Mouse (Mus musculus) CH12.LX (cell line): ENCODE data around the gene Tmprss11e. TPM values are rescaled to one million over a fixed set of nuclear protein-coding genes. Genes with fewer than 3 reads are reported as not detected.

Experiments used
- DNase-seq: peaks from one replicate; pipeline ENCODE4 v3.0.0-alpha.2; 2013; ENCODE audit errors: extremely low read depth
- H3K27ac ChIP-seq: 2 replicates; pipeline ENCODE4 v1.5.1; 2012; ENCODE audit warnings: low read depth, mild to moderate bottlenecking, control low read depth, moderate library complexity; ENCODE audit not compliant: insufficient read depth
- H3K27me3 ChIP-seq: replicated peaks from 2 replicates; pipeline ENCODE3; 2012; ENCODE audit warnings: inconsistent platforms
- H3K36me3 ChIP-seq, 2 experiments: replicated peaks in 1 of 2; 2 replicates each; pipeline versions ENCODE3 to v1.6.1; 2012; ENCODE audit warnings: inconsistent platforms in 1 of 2, low read length in 1 of 2, mild to moderate bottlenecking in 1 of 2, mixed read lengths in 1 of 2, moderate library complexity in 1 of 2; ENCODE audit not compliant: control insufficient read depth in 1 of 2, insufficient read depth in 1 of 2
- H3K4me1 ChIP-seq, 2 experiments: 2 replicates each; pipeline ENCODE4 v1.6.1; 2012; ENCODE audit warnings: inconsistent platforms in 1 of 2, moderate library complexity in 1 of 2; ENCODE audit not compliant: insufficient read depth in 2 of 2, control insufficient read depth in 1 of 2
- H3K4me2 ChIP-seq: 2 replicates; pipeline ENCODE4 v1.6.1; 2012; ENCODE audit warnings: low read depth, mild to moderate bottlenecking, control low read depth; ENCODE audit not compliant: poor library complexity, insufficient read depth, severe bottlenecking
- H3K4me3 ChIP-seq, 3 experiments: fragments of 150-350 bp in 1 of 3; sonication (generic) in 1 of 3; replicated peaks in 1 of 3; 2 replicates each; pipeline versions ENCODE3 to v1.5.1; 2011 to 2012; ENCODE audit warnings: low read depth in 2 of 3, low read length in 2 of 3, mild to moderate bottlenecking in 2 of 3, moderate library complexity in 2 of 3, control low read depth in 1 of 3, improper control_type of control experiment in 1 of 3, inconsistent platforms in 1 of 3, mixed read lengths in 1 of 3; ENCODE audit not compliant: poor library complexity in 1 of 3
- H3K79me2 ChIP-seq: replicated peaks from 2 replicates; pipeline ENCODE4 v1.6.1; 2012; ENCODE audit warnings: mild to moderate bottlenecking, moderate library complexity; ENCODE audit not compliant: control insufficient read depth, poor library complexity, insufficient read depth, severe bottlenecking; ENCODE audit errors: extremely low read depth
- H3K9ac ChIP-seq: 2 replicates; pipeline ENCODE4 v1.6.1; 2012; ENCODE audit warnings: low read depth, mild to moderate bottlenecking, control low read depth, moderate library complexity; ENCODE audit not compliant: insufficient read depth
- H3K9me3 ChIP-seq: replicated peaks from 2 replicates; pipeline ENCODE3; 2012; ENCODE audit warnings: low read length, inconsistent platforms, mixed read lengths
- CHD1 ChIP-seq: IDR thresholded peaks from 2 replicates; pipeline ENCODE4 v1.6.1; 2012; ENCODE audit warnings: low read depth, low read length, improper control_type of control experiment, inconsistent platforms
- CHD2 ChIP-seq: IDR thresholded peaks from 2 replicates; pipeline ENCODE4 v1.6.1; 2011; ENCODE audit warnings: low read length, improper control_type of control experiment
- CTCF ChIP-seq, 2 experiments: IDR thresholded peaks in 1 of 2; conservative IDR thresholded peaks in 1 of 2; 2 replicates each; pipeline ENCODE4 v1.5.1; 2011 to 2012; ENCODE audit warnings: low read depth in 2 of 2, low read length in 2 of 2, improper control_type of control experiment in 1 of 2, inconsistent platforms in 1 of 2, mild to moderate bottlenecking in 1 of 2, moderate library complexity in 1 of 2
- E2F4 ChIP-seq: IDR thresholded peaks from 2 replicates; pipeline ENCODE4 v1.6.1; 2011; ENCODE audit warnings: low read depth, low read length, improper control_type of control experiment; ENCODE audit not compliant: insufficient replicate concordance
- ELF1 ChIP-seq: IDR thresholded peaks from 2 replicates; pipeline ENCODE4 v1.6.1; 2014; ENCODE audit warnings: low read depth, mild to moderate bottlenecking, inconsistent platforms, low read length, improper control_type of control experiment
- EP300 ChIP-seq: IDR thresholded peaks from 2 replicates; pipeline ENCODE4 v1.6.1; 2011; ENCODE audit warnings: low read length, improper control_type of control experiment
- HCFC1 ChIP-seq: IDR thresholded peaks from 2 replicates; pipeline ENCODE4 v1.6.1; 2012; ENCODE audit warnings: low read depth, mild to moderate bottlenecking, inconsistent platforms, low read length, improper control_type of control experiment
- IRF4 ChIP-seq: IDR thresholded peaks from 2 replicates; pipeline ENCODE4 v1.6.1; 2014; ENCODE audit warnings: low read depth, mild to moderate bottlenecking, inconsistent platforms, low read length, improper control_type of control experiment
- JUN ChIP-seq: IDR thresholded peaks from 2 replicates; pipeline ENCODE4 v1.6.1; 2011; ENCODE audit warnings: low read depth, mild to moderate bottlenecking, low read length, improper control_type of control experiment, moderate library complexity; ENCODE audit not compliant: insufficient read depth
- MAFK ChIP-seq: IDR thresholded peaks from 2 replicates; pipeline ENCODE4 v1.6.1; 2011; ENCODE audit warnings: low read length, improper control_type of control experiment; ENCODE audit not compliant: insufficient replicate concordance
- MAZ ChIP-seq: IDR thresholded peaks from 2 replicates; pipeline ENCODE4 v1.6.1; 2012; ENCODE audit warnings: low read depth, mild to moderate bottlenecking, inconsistent platforms, low read length, improper control_type of control experiment, moderate library complexity
- MEF2A ChIP-seq: IDR thresholded peaks from 2 replicates; pipeline ENCODE4 v1.6.1; 2014; ENCODE audit warnings: low read depth, mild to moderate bottlenecking, inconsistent platforms, low read length, improper control_type of control experiment, borderline replicate concordance
- MXI1 ChIP-seq: IDR thresholded peaks from 2 replicates; pipeline ENCODE4 v1.6.1; 2011; ENCODE audit warnings: mild to moderate bottlenecking, low read depth, low read length, improper control_type of control experiment
- NELFE ChIP-seq: IDR thresholded peaks from 2 replicates; pipeline ENCODE4 v1.6.1; 2011; ENCODE audit warnings: low read depth, low read length, improper control_type of control experiment
- NRF1 ChIP-seq: IDR thresholded peaks from 2 replicates; pipeline ENCODE4 v1.6.1; 2014; ENCODE audit warnings: low read depth, mild to moderate bottlenecking, inconsistent platforms, low read length, improper control_type of control experiment, moderate library complexity
- POLR2A ChIP-seq: IDR thresholded peaks from 2 replicates; pipeline ENCODE4 v1.6.1; 2011; ENCODE audit warnings: low read depth, mild to moderate bottlenecking, improper control_type of control experiment, low read length
- POLR2AphosphoS2 ChIP-seq: IDR thresholded peaks from 2 replicates; pipeline ENCODE4 v1.6.1; 2011; ENCODE audit warnings: low read depth, low read length, improper control_type of control experiment
- SIN3A ChIP-seq: IDR thresholded peaks from 2 replicates; pipeline ENCODE4 v1.6.1; 2012; ENCODE audit warnings: low read length, improper control_type of control experiment, inconsistent platforms
- SMC3 ChIP-seq: IDR thresholded peaks from 2 replicates; pipeline ENCODE4 v1.6.1; 2011; ENCODE audit warnings: low read depth, low read length, improper control_type of control experiment
- TBP ChIP-seq: conservative IDR thresholded peaks from 2 replicates; pipeline ENCODE4 v1.6.1; 2011; ENCODE audit warnings: low read depth, low read length, improper control_type of control experiment
- TCF12 ChIP-seq: IDR thresholded peaks from 2 replicates; pipeline ENCODE4 v1.6.1; 2014; ENCODE audit warnings: low read depth, mild to moderate bottlenecking, inconsistent platforms, low read length, improper control_type of control experiment
- UBTF ChIP-seq: IDR thresholded peaks from 2 replicates; pipeline ENCODE4 v1.6.1; 2012; ENCODE audit warnings: low read depth, mild to moderate bottlenecking, inconsistent platforms, low read length, improper control_type of control experiment, moderate library complexity
- ZC3H11A ChIP-seq: IDR thresholded peaks from 2 replicates; pipeline ENCODE4 v1.6.1; 2012; ENCODE audit warnings: low read depth, mild to moderate bottlenecking, inconsistent platforms, low read length, improper control_type of control experiment
- ZMIZ1 ChIP-seq: IDR thresholded peaks from 2 replicates; pipeline ENCODE4 v1.6.1; 2012; ENCODE audit warnings: low read depth, mild to moderate bottlenecking, inconsistent platforms, low read length, improper control_type of control experiment
- ZNF384 ChIP-seq: IDR thresholded peaks from 2 replicates; pipeline ENCODE4 v1.6.1; 2012; ENCODE audit warnings: low read depth, low read length, improper control_type of control experiment, inconsistent platforms
- dilution Hi-C: fragments of 300-500 bp; cut with MboI; formaldehyde crosslinking; loops from 2 replicates; pipeline ENCODE4 v1.14.3; 2020; ENCODE audit warnings: low sequenced_read_pairs; ENCODE audit not compliant: extremely low pct_unique_long_range_greater_than_20kb, extremely low pct_ligation_motif_present
- in situ Hi-C: fragments of 300-500 bp; cut with MboI; formaldehyde crosslinking; loops from 3 replicates; pipeline ENCODE4 v1.14.3; 2019; ENCODE audit warnings: low sequenced_read_pairs, low pct_ligation_motif_present, low pct_unique_long_range_greater_than_20kb, mixed read lengths
- polyA plus RNA-seq: library from polyadenylated mRNA; unstranded; fragments of >175 nt; gene quantifications from 2 replicates; pipeline ENCODE4 v1.2.1, GENCODE M21; 2012; ENCODE audit warnings: low read depth; ENCODE audit not compliant: insufficient read length
- total RNA-seq, 2 experiments: library from RNA; depleted of rRNA; stranded (reverse); fragments of 300-350 nt in 1 of 2; fragments of >200 nt in 1 of 2; gene quantifications; 2 replicates each; pipeline ENCODE4 v1.2.3; 2012 to 2014

Tmprss11e gene
- total and polyA plus RNA-seq, 3 experiments, result not detected

DNA sequence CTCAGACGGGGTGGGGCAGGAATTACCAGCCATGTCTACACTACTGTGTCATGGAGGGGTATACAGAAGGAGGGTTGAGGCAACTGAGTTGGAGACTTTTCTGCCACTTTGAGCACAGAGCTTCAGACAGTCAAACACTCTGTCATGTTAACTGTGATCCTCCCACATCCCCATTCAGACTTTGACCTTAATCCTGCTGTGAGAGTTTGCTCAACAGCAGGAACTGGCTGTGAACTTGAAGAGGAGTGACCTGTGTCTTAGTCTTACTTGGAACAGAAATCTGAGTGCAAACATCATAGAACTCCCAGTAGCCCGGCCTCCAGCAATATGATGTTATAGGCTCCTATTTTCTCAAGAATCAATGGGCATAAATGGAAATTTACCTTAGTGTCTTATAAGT, 9.8 kb downstream of the Tmprss11e start:
- Histone ChIP-seq H3K36me3 (no peaks in the 10 kb centered on the region), H3K9me3 (no peaks in the 10 kb centered on the region), H3K27me3 (no peaks in the 10 kb centered on the region), H3K4me1 (peaks cover 0 to 11% of the 10 kb centered on the region in 2 experiments; a peak in 2 of 4 replicates), H3K27ac (no peak overlapping the region), H3K4me3 (no peak overlapping the region), H3K79me2 (no peaks in the 10 kb centered on the region), H3K4me2 (no peak overlapping the region), H3K9ac (no peak overlapping the region)
- no peak for TF ChIP-seq UBTF
- TF ChIP-seq CTCF (conservative IDR thresholded peaks at IDR 0.05 in 1 of 2, IDR thresholded peaks at IDR 0.05 in 1 of 2; ENCODE audit: low read depth in 2 of 2, low read length in 2 of 2), result no peak
- TF ChIP-seq POLR2AphosphoS2, result no peak
- TF ChIP-seq SMC3, result no peak
- no peak for TF ChIP-seq ZNF384
- TF ChIP-seq MAFK, result no peak
- no peak for TF ChIP-seq ELF1
- TF ChIP-seq EP300, result no peak
- no peak for TF ChIP-seq ZC3H11A
- TF ChIP-seq HCFC1, result no peak
- no peak for TF ChIP-seq IRF4
- no peak for TF ChIP-seq TBP
- TF ChIP-seq SIN3A, result no peak
- no peak for TF ChIP-seq MEF2A
- no peak for TF ChIP-seq NELFE
- TF ChIP-seq MXI1, result no peak
- no peak for TF ChIP-seq MAZ
- TF ChIP-seq ZMIZ1, result no peak
- dilution Hi-C loops, result no loop called here
- in situ Hi-C loops, result no loop called here
- no peak for DNase-seq

DNA sequence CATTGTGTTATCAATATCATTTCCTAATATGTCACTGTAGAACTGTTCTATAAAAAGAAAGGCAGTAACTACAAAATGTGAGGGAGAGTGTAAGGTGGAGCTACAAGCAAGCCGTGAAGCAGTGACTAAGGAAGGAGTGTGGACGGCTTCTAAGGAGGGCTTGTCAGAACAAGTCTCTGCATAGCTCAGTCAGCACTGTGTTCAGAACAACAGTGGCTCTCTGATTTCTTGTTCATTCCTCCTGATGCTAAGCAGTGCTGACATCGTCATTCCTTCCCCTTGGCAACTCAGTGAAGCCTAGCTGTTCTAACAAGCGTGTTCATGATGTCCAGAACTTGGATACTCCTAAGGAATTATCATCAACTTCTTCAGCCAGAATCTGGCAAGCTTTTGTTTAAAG, 15.0 kb downstream of the Tmprss11e start:
- Histone ChIP-seq H3K79me2 (no peaks in the 10 kb centered on the region), H3K27me3 (no peaks in the 10 kb centered on the region), H3K9me3 (no peaks in the 10 kb centered on the region), H3K4me2 (peak overlapping the region; percentile 67; the same call in 1 of the 2 replicates), H3K27ac (peak overlapping the region; percentile 32; the same call in 1 of the 2 replicates), H3K4me3 (no peak overlapping the region), H3K9ac (no peak overlapping the region), H3K36me3 (no peaks in the 10 kb centered on the region), H3K4me1 (peaks cover 3 to 6% of the 10 kb centered on the region in 2 experiments)
- peak; percentile 21 for DNase-seq
- TF ChIP-seq POLR2A, result no peak
- TF ChIP-seq NELFE, result no peak
- TF ChIP-seq NRF1, result no peak
- TF ChIP-seq HCFC1, result no peak
- no peak for TF ChIP-seq IRF4
- no peak for TF ChIP-seq TCF12
- 0 out of 2 replicates have a peak, but pooled peaks have one; percentile 77 for TF ChIP-seq CHD1
- TF ChIP-seq MAZ, result no peak
- TF ChIP-seq CHD2, result no peak
- no peak for TF ChIP-seq POLR2AphosphoS2
- TF ChIP-seq MAFK, result peak; percentile 30; the same call in 1 of the 2 replicates
- TF ChIP-seq MEF2A, result peak; percentile 11; the same call in 1 of the 2 replicates
- TF ChIP-seq JUN, result no peak
- TF ChIP-seq ELF1, result no peak
- no peak for TF ChIP-seq E2F4
- no peak for TF ChIP-seq TBP
- dilution Hi-C loops, result no loop called here
- in situ Hi-C loops, result no loop called here
